27 mouse cellular contexts compared by ENCODE assay signal in genomic region chr8:124329690-124330089, GRCm38 (mm10).
DNase-seq lines count a peak whose midpoint lies in the region; ATAC-seq and TF ChIP-seq lines count a peak whose summit lies in the region.
"Had no signal": no experiment of that assay in that cellular context is flagged by ENCODE, and none has a peak within 500 bp of the region (broad histone marks: within the 10 kb centered on the region; RNA-seq: fewer than 3 reads in every experiment).

No protein-coding gene starts in this region.

- H3K4me2 ChIP-seq in heart, embryonic 13.5 days = no peak overlapping the region
- no peak overlapping the region for H3K4me2 ChIP-seq in midbrain, embryonic 12.5 days (replicated peaks)
- no peak overlapping the region for H3K4me2 ChIP-seq in midbrain, postnatal 0 days (ENCODE audit: low read depth, low read length, poor library complexity, severe bottlenecking)
- H3K4me2 ChIP-seq in hindbrain, postnatal 0 days (ENCODE audit: low read depth, low read length) = no peak overlapping the region
- H3K4me2 ChIP-seq: embryonic facial prominence, embryonic 15.5 days; forebrain, embryonic 15.5 days; limb, embryonic 15.5 days; liver, embryonic 13.5 days had no signal

- WGBS in heart, embryonic 13.5 days = 70% methylated on average over 10 of the region's 10 CpGs
- 56% methylated on average over 10 of the region's 10 CpGs for WGBS in midbrain, embryonic 12.5 days
- 51% methylated on average over 10 of the region's 10 CpGs for WGBS in midbrain, postnatal 0 days
- WGBS in hindbrain, postnatal 0 days = 43% methylated on average over 10 of the region's 10 CpGs

- peaks cover 17% of the 10 kb centered on the region for H3K4me1 ChIP-seq in heart, embryonic 13.5 days
- H3K4me1 ChIP-seq in midbrain, embryonic 12.5 days = peaks cover 10% of the 10 kb centered on the region
- no peaks in the 10 kb centered on the region for H3K4me1 ChIP-seq in midbrain, postnatal 0 days (ENCODE audit: insufficient read depth, low read length)
- no peaks in the 10 kb centered on the region for H3K4me1 ChIP-seq in hindbrain, postnatal 0 days (ENCODE audit: insufficient read depth, low read length)
- H3K4me1 ChIP-seq: embryonic facial prominence, embryonic 15.5 days; limb, embryonic 15.5 days had no signal

- H3K36me3 ChIP-seq in heart, embryonic 13.5 days = peaks cover 88% of the 10 kb centered on the region
- H3K36me3 ChIP-seq in midbrain, embryonic 12.5 days = peaks cover 86% of the 10 kb centered on the region
- peaks cover 58% of the 10 kb centered on the region for H3K36me3 ChIP-seq in midbrain, postnatal 0 days (ENCODE audit: insufficient read depth, low read length)
- peaks cover 16% of the 10 kb centered on the region for H3K36me3 ChIP-seq in hindbrain, postnatal 0 days (ENCODE audit: insufficient read depth, low read length)

- no peak overlapping the region for H3K9ac ChIP-seq in heart, embryonic 13.5 days
- H3K9ac ChIP-seq in midbrain, embryonic 12.5 days (replicated peaks) = no peak overlapping the region
- H3K9ac ChIP-seq in midbrain, postnatal 0 days (replicated peaks; ENCODE audit: low read length, poor library complexity, severe bottlenecking) = no peak overlapping the region
- no peak overlapping the region for H3K9ac ChIP-seq in hindbrain, postnatal 0 days (replicated peaks; ENCODE audit: low read length)
- H3K9ac ChIP-seq: embryonic facial prominence, embryonic 15.5 days; forebrain, embryonic 15.5 days; limb, embryonic 15.5 days; liver, embryonic 13.5 days had no signal

- no peak for TF ChIP-seq CTCF in midbrain, postnatal 0 days (IDR thresholded peaks at IDR 0.05)
- no peak for TF ChIP-seq CTCF in hindbrain, postnatal 0 days (IDR thresholded peaks at IDR 0.05; ENCODE audit: low read depth)

- no peak for ATAC-seq in heart, embryonic 13.5 days (ENCODE audit: extremely low read depth, insufficient number of reproducible peaks, low FRiP score, low TSS enrichment)
- ATAC-seq in midbrain, embryonic 12.5 days (ENCODE audit: low FRiP score, low read depth) = peak; percentile 68; the same call in 1 of the 2 replicates
- no peak for ATAC-seq in midbrain, postnatal 0 days (ENCODE audit: low FRiP score)
- no peak for ATAC-seq in hindbrain, postnatal 0 days
- ATAC-seq: activated CD4-positive, CD25-positive, alpha-beta regulatory T cell, adult 4 months; intestine, embryonic 16.5 days; lung, postnatal 0 days had no signal

- H3K27ac ChIP-seq in heart, embryonic 13.5 days (replicated peaks) = peak overlapping the region; percentile 42; the same call in 1 of the 2 replicates
- peak overlapping the region; percentile 56; the same call in 1 of the 2 replicates for H3K27ac ChIP-seq in midbrain, embryonic 12.5 days (replicated peaks)
- H3K27ac ChIP-seq in midbrain, postnatal 0 days (ENCODE audit: low read depth, low read length) = no peak overlapping the region
- no peak overlapping the region for H3K27ac ChIP-seq in hindbrain, postnatal 0 days
- H3K27ac ChIP-seq: embryonic facial prominence, embryonic 15.5 days; gastrocnemius, adult 2 months; heart, adult 2 months; kidney, postnatal 0 days; limb, embryonic 10.5 days; limb, embryonic 15.5 days; liver, embryonic 13.5 days had no signal

- no peaks in the 10 kb centered on the region for H3K9me3 ChIP-seq in heart, embryonic 13.5 days
- no peaks in the 10 kb centered on the region for H3K9me3 ChIP-seq in midbrain, embryonic 12.5 days
- no peaks in the 10 kb centered on the region for H3K9me3 ChIP-seq in midbrain, postnatal 0 days (ENCODE audit: low read length)
- no peaks in the 10 kb centered on the region for H3K9me3 ChIP-seq in hindbrain, postnatal 0 days (ENCODE audit: low read length)
- H3K9me3 ChIP-seq: embryonic facial prominence, embryonic 15.5 days; forebrain, embryonic 15.5 days; limb, embryonic 10.5 days; limb, embryonic 15.5 days; liver, embryonic 13.5 days; megakaryocyte, embryonic 14.5 days had no signal

- H3K27me3 ChIP-seq in heart, embryonic 13.5 days (replicated peaks) = no peaks in the 10 kb centered on the region
- no peaks in the 10 kb centered on the region for H3K27me3 ChIP-seq in midbrain, embryonic 12.5 days
- H3K27me3 ChIP-seq in midbrain, postnatal 0 days (ENCODE audit: insufficient read depth, low read length) = no peaks in the 10 kb centered on the region
- H3K27me3 ChIP-seq in hindbrain, postnatal 0 days (ENCODE audit: insufficient read depth, low read length) = no peaks in the 10 kb centered on the region
- H3K27me3 ChIP-seq: CH12.LX; embryonic facial prominence, embryonic 15.5 days; forebrain, embryonic 15.5 days; limb, embryonic 15.5 days; liver, embryonic 13.5 days; megakaryocyte, embryonic 14.5 days had no signal

- DNase-seq in cerebellum, postnatal 10 days = peak; percentile 46 to 52
- no peak for DNase-seq in cerebellum, adult 9-10 months
- no peak for DNase-seq in heart, adult 18-20 months
- DNase-seq in midbrain, postnatal 0 days (ENCODE audit: low spot score) = no peak
- peak; percentile 27 for DNase-seq in hindbrain, postnatal 0 days (ENCODE audit: low spot score)
- DNase-seq in layer of hippocampus, postnatal 14 days (ENCODE audit: low spot score in 2 of 2) = no peak
- DNase-seq: adrenal gland, adult 2 months; gastrocnemius, postnatal 36 days; kidney, adult 8-10 months; liver, embryonic 13.5 days; lung, postnatal 4 days; spleen, adult 18-20 months; thymus, postnatal 14 days had no signal

- no peak overlapping the region for H3K4me3 ChIP-seq in heart, embryonic 13.5 days
- no peak overlapping the region for H3K4me3 ChIP-seq in midbrain, embryonic 12.5 days
- H3K4me3 ChIP-seq in midbrain, postnatal 0 days (ENCODE audit: low read depth, low read length) = no peak overlapping the region
- no peak overlapping the region for H3K4me3 ChIP-seq in hindbrain, postnatal 0 days (ENCODE audit: low read length)
- H3K4me3 ChIP-seq: embryonic facial prominence, embryonic 15.5 days; forebrain, embryonic 15.5 days; gastrocnemius, adult 2 months; heart, adult 2 months; limb, embryonic 10.5 days; limb, embryonic 15.5 days; liver, embryonic 13.5 days; megakaryocyte, embryonic 14.5 days had no signal

Comparison
In these comparisons a context has a peak if more than half of its experiments do, and no peak if none do; other contexts are left out.
1. DNase-seq: peak in cerebellum, postnatal 10 days (2 of 2) and hindbrain, postnatal 0 days (single experiment); none in cerebellum, adult 9-10 months (single experiment), heart, adult 18-20 months (0 of 2), midbrain, postnatal 0 days (single experiment) and layer of hippocampus, postnatal 14 days (0 of 2).
2. H3K27ac ChIP-seq: peak in heart, embryonic 13.5 days (single experiment) and midbrain, embryonic 12.5 days (single experiment); none in midbrain, postnatal 0 days (single experiment) and hindbrain, postnatal 0 days (single experiment).